Mouse (Mus musculus): Measurements from ENCODE around the gene Gys2.
A peak's percentile ranks its signal among the peaks of the same experiment; 100 is the strongest.

Gene Gys2

GRCm38 (mm10) chr6:142455314-142455996 lies 17.5 kb downstream of the Gys2 start:
- DNase-seq (ENCODE audit: low spot score): no peak

- DNase-seq (ENCODE audit: low spot score): no peak
Observed at GRCm38 (mm10) chr6:142453311-142453710, 19.6 kb downstream of the Gys2 start.

GRCm38 (mm10) chr6:142451381-142451780 lies 21.5 kb downstream of the Gys2 start:
- no peak for DNase-seq (ENCODE audit: low spot score)

- no peak for DNase-seq (ENCODE audit: low spot score)
Observed at GRCm38 (mm10) chr6:142429072-142429471, 43.8 kb downstream of the Gys2 start.

- DNase-seq (ENCODE audit: low spot score): no peak
Observed at GRCm38 (mm10) chr6:142424976-142425375, 47.9 kb downstream of the Gys2 start.

- DNase-seq (ENCODE audit: low spot score): peak; percentile 18
Observed at GRCm38 (mm10) chr6:142414597-142414996, 58.3 kb downstream of the Gys2 start.

- DNase-seq (ENCODE audit: low spot score): no peak
Observed at GRCm38 (mm10) chr6:142413845-142414244, 59.1 kb downstream of the Gys2 start.

- DNase-seq (ENCODE audit: low spot score): no peak
Observed at GRCm38 (mm10) chr6:142412906-142413491, 59.9 kb downstream of the Gys2 start, which contains the start of gene Spx. Gene Spx, plus strand, starts transcription at chr6:142413441.

GRCm38 (mm10) chr6:142411140-142411539 lies 61.8 kb downstream of the Gys2 start:
- no peak for DNase-seq (ENCODE audit: low spot score)

GRCm38 (mm10) chr6:142395756-142396155 lies 77.2 kb downstream of the Gys2 start:
- no peak for DNase-seq (ENCODE audit: low spot score)

GRCm38 (mm10) chr6:142394669-142395068 lies 78.2 kb downstream of the Gys2 start:
- DNase-seq (ENCODE audit: low spot score): no peak

- no peak for DNase-seq (ENCODE audit: low spot score)
Observed at GRCm38 (mm10) chr6:142392312-142392711, 80.6 kb downstream of the Gys2 start.

- DNase-seq (ENCODE audit: low spot score): no peak
Observed at GRCm38 (mm10) chr6:142389101-142389500, 83.8 kb downstream of the Gys2 start.

- no peak for DNase-seq (ENCODE audit: low spot score)
Observed at GRCm38 (mm10) chr6:142387755-142388271, 85.1 kb downstream of the Gys2 start.

GRCm38 (mm10) chr6:142387011-142387754 lies 85.7 kb downstream of the Gys2 start, which contains the start of the genes Recql and Golt1b:
Gene Recql, minus strand, starts transcription at chr6:142387087.
Gene Golt1b, plus strand, starts transcription at chr6:142387221.
- peak; percentile 96 for DNase-seq (ENCODE audit: low spot score)

GRCm38 (mm10) chr6:142386285-142387010 lies 86.5 kb downstream of the Gys2 start:
- DNase-seq (ENCODE audit: low spot score): no peak

- no peak for DNase-seq (ENCODE audit: low spot score)
Observed at GRCm38 (mm10) chr6:142384521-142384920, 88.4 kb downstream of the Gys2 start.

- DNase-seq (ENCODE audit: low spot score): no peak
Observed at GRCm38 (mm10) chr6:142381615-142382014, 91.3 kb downstream of the Gys2 start.

- DNase-seq (ENCODE audit: low spot score): no peak
Observed at GRCm38 (mm10) chr6:142379961-142380360, 92.9 kb downstream of the Gys2 start.

- no peak for DNase-seq (ENCODE audit: low spot score)
Observed at GRCm38 (mm10) chr6:142378576-142379330, 94.2 kb downstream of the Gys2 start.

GRCm38 (mm10) chr6:142377081-142377480 lies 95.8 kb downstream of the Gys2 start:
- no peak for DNase-seq (ENCODE audit: low spot score)
